Mouse (Mus musculus): ENCODE data around the gene Wwtr1. TPM values are rescaled to one million over a fixed set of nuclear protein-coding genes. Genes with fewer than 3 reads are reported as not detected.

Gene Wwtr1
- polyA plus RNA-seq, 1 experiment = not detected

DNA sequence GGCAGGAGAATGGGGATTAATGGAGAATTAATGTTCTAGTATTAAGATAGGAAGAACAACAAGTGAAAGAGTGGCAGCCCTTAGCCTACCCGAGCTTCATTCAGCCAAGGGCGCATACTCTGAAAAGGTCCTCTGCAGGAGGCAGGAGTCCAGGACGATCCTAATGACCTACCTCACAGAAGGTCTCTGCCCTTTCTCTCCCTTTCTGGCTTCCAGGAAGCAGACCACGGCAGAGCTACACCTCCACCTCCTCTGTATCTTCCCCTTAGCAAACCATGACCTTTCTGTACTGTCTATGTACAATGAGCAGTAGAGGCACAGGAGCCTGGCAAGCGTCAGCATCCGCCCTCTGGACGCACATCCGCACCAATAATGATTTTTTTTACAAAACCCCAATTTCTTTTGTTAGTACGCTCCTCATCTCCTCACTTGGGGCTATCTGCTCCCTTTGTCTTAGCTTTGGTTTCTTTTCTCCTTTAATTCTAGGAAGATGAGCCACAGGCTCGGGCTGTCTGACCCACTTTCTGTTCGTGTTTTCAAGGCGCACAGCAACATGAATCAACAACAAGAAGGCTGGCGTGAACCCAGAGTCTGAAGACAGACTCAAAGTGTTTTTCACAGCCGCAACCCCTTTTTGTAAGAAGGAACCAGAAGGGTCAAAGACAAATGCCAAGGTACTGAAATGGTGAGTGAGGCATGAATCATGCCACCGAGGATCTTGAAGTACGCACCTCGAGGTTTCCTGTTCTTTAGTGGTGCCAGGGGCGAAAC, 63.7 kb downstream of the Wwtr1 start:
- Histone ChIP-seq H3K27ac (ENCODE audit: insufficient read depth, low read depth, low read length) (peak overlapping the region; percentile 52; the same call in 1 of the 2 replicates), H3K4me1 (ENCODE audit: control insufficient read depth, insufficient read depth, low read length) (peaks cover 3% of the 10 kb centered on the region; the same call in 1 of the 2 replicates), H3K4me3 (ENCODE audit: insufficient read depth, low read depth, low read length) (no peak overlapping the region)
- TF ChIP-seq POLR2A (IDR thresholded peaks at IDR 0.05; ENCODE audit: insufficient read depth, low read depth, low read length) = no peak
- no peak for TF ChIP-seq CTCF (IDR thresholded peaks at IDR 0.05; ENCODE audit: insufficient read depth, low read depth, low read length)
- 27% methylated on average over 18 of the region's 18 CpGs for WGBS

DNA sequence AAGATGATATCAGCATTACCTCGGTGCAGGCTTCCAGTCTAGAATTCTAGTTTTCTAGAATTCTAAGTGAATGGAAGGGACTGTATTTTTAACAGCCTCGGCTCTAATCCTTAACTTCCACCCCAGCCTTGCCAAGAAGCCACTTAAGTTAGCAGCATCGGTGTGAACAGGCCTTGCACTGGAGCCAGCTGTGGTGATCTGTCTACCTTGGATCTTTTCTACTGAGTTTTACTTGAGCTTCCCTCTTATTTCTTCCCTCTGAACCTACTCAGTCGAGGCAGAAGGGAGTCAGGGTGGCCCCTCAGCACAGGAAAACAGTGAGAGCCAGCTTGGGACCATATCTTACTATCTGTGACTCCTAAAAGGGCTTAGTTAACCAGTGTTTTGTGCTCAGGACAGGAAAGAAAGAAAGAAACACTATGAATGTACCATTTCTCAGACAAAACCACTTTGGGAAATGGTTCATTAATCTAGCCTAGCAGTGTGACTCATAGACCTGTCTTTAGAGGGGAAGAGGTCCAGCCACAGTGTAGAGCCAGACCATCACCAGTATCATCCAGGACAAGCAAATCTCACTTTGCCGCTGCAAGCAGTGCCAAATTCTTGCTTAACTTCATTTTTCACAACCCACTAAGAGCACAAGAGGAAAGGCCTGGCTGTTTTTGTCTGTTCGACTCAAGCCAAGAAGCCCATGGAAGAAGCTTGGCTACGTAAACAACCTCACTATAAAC, 65.6 kb downstream of the Wwtr1 start:
- Histone ChIP-seq H3K4me3 (ENCODE audit: insufficient read depth, low read depth, low read length) (no peak overlapping the region), H3K4me1 (ENCODE audit: control insufficient read depth, insufficient read depth, low read length) (peaks cover 3% of the 10 kb centered on the region; the same call in 1 of the 2 replicates), H3K27ac (ENCODE audit: insufficient read depth, low read depth, low read length) (no peak overlapping the region)
- no peak for TF ChIP-seq CTCF (IDR thresholded peaks at IDR 0.05; ENCODE audit: insufficient read depth, low read depth, low read length)
- no peak for TF ChIP-seq POLR2A (IDR thresholded peaks at IDR 0.05; ENCODE audit: insufficient read depth, low read depth, low read length)
- 68% methylated on average over 7 of the region's 7 CpGs for WGBS

DNA sequence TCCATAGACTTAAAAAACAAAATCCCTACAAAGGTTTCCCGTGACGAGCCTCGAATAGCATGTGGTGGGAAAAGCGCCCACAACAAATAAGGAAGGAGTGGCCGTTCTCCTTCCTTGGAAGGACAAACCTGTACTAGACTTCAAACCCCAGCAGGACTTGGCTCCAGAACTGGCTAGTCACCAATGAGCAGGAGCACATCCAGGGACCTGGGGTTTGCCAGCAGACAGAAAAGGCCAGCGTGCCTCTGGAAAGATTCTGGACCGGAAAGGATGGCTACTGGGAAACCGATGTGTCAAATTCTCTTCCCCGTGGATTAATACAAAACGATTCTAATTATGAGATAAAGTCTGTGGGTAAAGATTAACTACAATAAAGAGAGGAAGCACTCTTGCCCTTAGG, 69.7 kb downstream of the Wwtr1 start:
- TF ChIP-seq CTCF (IDR thresholded peaks at IDR 0.05; ENCODE audit: insufficient read depth, low read depth, low read length) (no peak), POLR2A (IDR thresholded peaks at IDR 0.05; ENCODE audit: insufficient read depth, low read depth, low read length) (no peak)
- Histone ChIP-seq H3K4me3 (ENCODE audit: insufficient read depth, low read depth, low read length) (no peak overlapping the region), H3K27ac (ENCODE audit: insufficient read depth, low read depth, low read length) (no peak overlapping the region), H3K4me1 (ENCODE audit: control insufficient read depth, insufficient read depth, low read length) (no peaks in the 10 kb centered on the region)
- 56% methylated on average over 10 of the region's 10 CpGs for WGBS

DNA sequence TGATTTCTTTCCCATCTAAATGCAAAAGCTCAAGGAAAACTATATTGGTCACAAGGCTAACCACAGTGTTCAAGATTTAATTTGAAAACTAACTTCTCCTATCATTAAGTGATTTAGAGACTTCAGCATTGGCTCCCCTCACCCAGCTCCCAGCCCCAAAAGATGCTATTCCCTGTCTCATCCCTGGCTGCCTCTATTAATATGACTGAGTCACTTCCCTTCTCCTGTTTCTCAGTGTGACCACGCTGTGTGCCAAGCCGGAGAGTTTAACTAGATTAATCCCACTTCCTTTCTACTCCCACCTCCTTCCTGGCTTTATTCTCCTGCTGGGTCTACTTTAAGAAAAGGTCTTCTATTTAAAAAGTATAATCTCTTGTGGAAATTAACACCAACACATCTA, 71.0 kb downstream of the Wwtr1 start:
- H3K27ac ChIP-seq (ENCODE audit: insufficient read depth, low read depth, low read length) = no peak overlapping the region
- H3K4me3 ChIP-seq (ENCODE audit: insufficient read depth, low read depth, low read length) = no peak overlapping the region
- H3K4me1 ChIP-seq (ENCODE audit: control insufficient read depth, insufficient read depth, low read length) = no peaks in the 10 kb centered on the region
- TF ChIP-seq CTCF (IDR thresholded peaks at IDR 0.05; ENCODE audit: insufficient read depth, low read depth, low read length) = no peak
- TF ChIP-seq POLR2A (IDR thresholded peaks at IDR 0.05; ENCODE audit: insufficient read depth, low read depth, low read length) = no peak
- WGBS = 26% methylated on average over 2 of the region's 2 CpGs

DNA sequence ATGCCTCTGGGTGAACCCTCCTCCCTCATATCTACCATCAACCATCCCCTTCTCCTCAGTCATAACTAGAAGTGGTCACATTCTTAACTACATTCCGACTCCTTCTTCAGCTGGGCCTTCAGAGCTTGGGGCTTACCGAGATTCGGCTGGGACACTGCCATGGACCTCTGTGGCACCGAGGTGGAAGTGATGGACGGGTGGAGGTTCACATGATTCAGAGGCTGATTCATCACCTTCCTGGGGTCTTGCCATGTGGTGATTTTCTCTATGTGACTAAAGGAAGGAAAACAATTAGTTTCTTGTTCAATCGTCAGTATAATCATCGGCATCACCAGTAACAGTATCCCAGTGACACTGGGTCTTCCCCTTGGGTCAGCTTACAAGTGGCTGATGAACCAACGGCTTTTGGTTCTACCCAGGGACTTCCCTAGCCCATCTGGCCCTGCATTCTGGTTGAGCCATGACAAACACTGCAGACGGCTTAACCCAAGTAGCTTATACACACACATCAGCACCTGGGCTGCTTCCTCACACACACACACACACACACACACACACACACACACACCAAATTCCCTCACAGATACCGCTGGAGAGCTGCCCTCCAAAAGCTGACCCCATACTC, 74.0 kb downstream of the Wwtr1 start:
- WGBS = 80% methylated on average over 10 of the region's 10 CpGs
- H3K4me1 ChIP-seq (ENCODE audit: control insufficient read depth, insufficient read depth, low read length) = no peaks in the 10 kb centered on the region
- TF ChIP-seq CTCF (IDR thresholded peaks at IDR 0.05; ENCODE audit: insufficient read depth, low read depth, low read length) (no peak), POLR2A (IDR thresholded peaks at IDR 0.05; ENCODE audit: insufficient read depth, low read depth, low read length) (no peak)
- H3K27ac ChIP-seq (ENCODE audit: insufficient read depth, low read depth, low read length) = no peak overlapping the region
- no peak overlapping the region for H3K4me3 ChIP-seq (ENCODE audit: insufficient read depth, low read depth, low read length)

DNA sequence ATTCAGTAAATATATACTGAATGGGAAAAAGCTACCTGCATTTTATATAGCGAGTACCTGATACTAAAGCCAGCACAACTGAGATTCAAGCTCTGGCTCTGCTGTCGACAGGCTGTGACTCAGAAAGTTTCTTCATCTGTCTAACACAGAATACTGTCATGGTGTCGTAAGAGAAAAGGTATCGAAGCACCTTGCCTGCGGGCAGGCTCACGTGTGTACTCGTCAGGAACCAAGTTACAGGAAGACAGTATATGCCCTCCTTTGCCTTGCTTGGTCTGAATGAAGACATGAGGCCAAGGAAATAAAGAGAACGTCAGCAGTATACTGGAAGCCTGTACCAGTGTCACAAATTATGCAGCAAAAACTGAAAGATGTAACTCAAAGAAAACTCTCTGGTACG, 74.9 kb downstream of the Wwtr1 start:
- TF ChIP-seq CTCF (IDR thresholded peaks at IDR 0.05; ENCODE audit: insufficient read depth, low read depth, low read length) (no peak), POLR2A (IDR thresholded peaks at IDR 0.05; ENCODE audit: insufficient read depth, low read depth, low read length) (no peak)
- Histone ChIP-seq H3K27ac (ENCODE audit: insufficient read depth, low read depth, low read length) (no peak overlapping the region), H3K4me1 (ENCODE audit: control insufficient read depth, insufficient read depth, low read length) (no peaks in the 10 kb centered on the region), H3K4me3 (ENCODE audit: insufficient read depth, low read depth, low read length) (no peak overlapping the region)
- WGBS = 95% methylated on average over 9 of the region's 9 CpGs

DNA sequence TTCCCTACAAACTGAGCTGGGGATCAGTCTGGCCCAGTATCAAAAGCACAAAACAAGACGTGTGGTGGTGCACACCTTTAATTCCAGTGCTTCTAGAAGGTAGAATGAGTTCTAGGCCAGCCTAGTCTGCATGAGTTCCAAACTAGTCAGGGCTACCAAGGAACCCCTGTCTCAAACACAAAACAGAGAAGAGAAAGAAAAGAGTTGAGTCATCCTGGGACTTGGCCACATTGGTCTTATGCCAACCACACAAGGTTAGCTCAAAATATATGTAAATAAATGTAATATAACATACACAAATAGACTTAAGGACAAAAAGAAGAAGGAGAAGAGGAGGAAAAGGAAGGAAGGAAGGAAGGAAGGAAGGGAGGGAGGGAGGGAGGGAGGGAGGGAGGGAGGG, 77.9 kb downstream of the Wwtr1 start:
- Histone ChIP-seq H3K4me3 (ENCODE audit: insufficient read depth, low read depth, low read length) (no peak overlapping the region), H3K27ac (ENCODE audit: insufficient read depth, low read depth, low read length) (no peak overlapping the region), H3K4me1 (ENCODE audit: control insufficient read depth, insufficient read depth, low read length) (no peaks in the 10 kb centered on the region)
- TF ChIP-seq CTCF (IDR thresholded peaks at IDR 0.05; ENCODE audit: insufficient read depth, low read depth, low read length) = no peak
- no peak for TF ChIP-seq POLR2A (IDR thresholded peaks at IDR 0.05; ENCODE audit: insufficient read depth, low read depth, low read length)
- WGBS = 65% methylated on average over 1 of the region's 1 CpGs

DNA sequence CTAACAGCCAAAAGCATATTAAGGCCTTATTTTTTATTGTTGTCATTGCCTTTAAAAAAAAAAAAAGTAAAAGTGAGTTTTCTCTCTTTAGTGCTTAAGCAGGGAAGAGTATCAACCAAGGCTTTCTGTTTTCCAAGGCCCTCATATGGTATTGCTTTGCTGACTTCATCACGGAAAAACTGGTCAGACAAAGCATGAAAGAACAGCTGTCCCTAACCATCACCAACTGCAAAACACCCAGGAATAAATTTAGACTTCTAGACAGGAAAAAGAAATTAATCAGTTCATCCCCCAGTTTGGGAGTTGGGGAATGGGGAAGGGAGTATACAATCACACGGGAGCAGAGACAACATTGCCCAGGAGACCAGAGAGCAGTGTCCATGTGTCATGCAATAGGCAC, 79.3 kb downstream of the Wwtr1 start:
- TF ChIP-seq POLR2A (IDR thresholded peaks at IDR 0.05; ENCODE audit: insufficient read depth, low read depth, low read length) (no peak), CTCF (IDR thresholded peaks at IDR 0.05; ENCODE audit: insufficient read depth, low read depth, low read length) (no peak)
- WGBS = 73% methylated on average over 2 of the region's 2 CpGs

More for the DNA sequence above, 79.3 kb downstream of the Wwtr1 start:
- H3K4me3 ChIP-seq (ENCODE audit: insufficient read depth, low read depth, low read length) = no peak overlapping the region
- no peaks in the 10 kb centered on the region for H3K4me1 ChIP-seq (ENCODE audit: control insufficient read depth, insufficient read depth, low read length)
- no peak overlapping the region for H3K27ac ChIP-seq (ENCODE audit: insufficient read depth, low read depth, low read length)
